Mouse (Mus musculus) yolk sac, embryonic 10.5 days (tissue): ENCODE measurements around the gene Pnrc1.

Experiments
- DNase-seq: peaks from one replicate; pipeline ENCODE4 v3.0.0-alpha.2; 2017; ENCODE audit warnings: low spot score

The Pnrc1 gene

GRCm38 (mm10) chr4:33270386-33271314 is 19.3 kb downstream of the Pnrc1 start:
- DNase-seq, result no peak

GRCm38 (mm10) chr4:33264979-33265726 is 24.8 kb downstream of the Pnrc1 start:
- no peak for DNase-seq

GRCm38 (mm10) chr4:33262897-33263296 is 27.1 kb downstream of the Pnrc1 start:
- no peak for DNase-seq

DNA sequence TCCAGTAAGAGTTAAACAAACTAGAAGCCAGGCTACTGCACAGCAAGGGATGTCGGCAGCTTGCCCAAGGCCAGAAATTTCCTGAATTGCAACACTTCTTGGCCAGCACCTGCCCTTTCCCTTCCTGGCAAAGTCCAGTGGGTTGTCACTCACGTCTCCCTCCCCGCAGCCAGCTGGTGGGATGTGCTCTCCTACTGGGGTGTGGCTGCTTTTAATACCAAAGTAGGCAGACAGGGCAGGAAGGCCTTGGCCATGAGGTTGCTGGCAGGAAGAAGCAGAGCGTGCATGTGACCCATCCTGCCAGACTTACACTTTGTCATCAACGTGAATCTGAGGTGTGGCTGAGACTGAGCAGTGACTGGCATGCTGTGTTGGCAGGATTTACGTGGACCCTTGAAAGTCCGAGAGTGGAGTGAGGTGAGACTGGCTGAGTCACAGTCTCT is 28.6 kb downstream of the Pnrc1 start:
- DNase-seq, result peak; percentile 80

DNA sequence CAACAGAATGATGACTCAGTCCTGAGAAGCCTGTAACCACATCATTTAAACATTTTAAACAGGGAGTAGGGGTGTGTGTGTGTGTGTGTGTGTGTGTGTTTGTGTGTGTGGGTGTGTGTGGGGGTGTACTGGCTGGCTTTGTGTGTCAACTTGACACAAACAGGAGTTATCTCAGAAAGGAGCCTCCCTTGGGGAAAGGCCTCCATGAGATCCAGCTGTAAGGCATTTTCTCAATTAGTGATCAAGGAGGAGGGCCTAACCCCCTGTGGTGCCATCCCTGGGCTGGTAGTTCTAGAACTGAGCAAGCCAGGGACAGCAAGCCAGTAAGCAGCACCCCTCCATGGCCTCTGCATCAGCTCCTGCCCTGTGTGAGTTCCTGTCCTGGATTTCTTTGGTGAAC is 29.7 kb downstream of the Pnrc1 start:
- DNase-seq, result no peak

DNA sequence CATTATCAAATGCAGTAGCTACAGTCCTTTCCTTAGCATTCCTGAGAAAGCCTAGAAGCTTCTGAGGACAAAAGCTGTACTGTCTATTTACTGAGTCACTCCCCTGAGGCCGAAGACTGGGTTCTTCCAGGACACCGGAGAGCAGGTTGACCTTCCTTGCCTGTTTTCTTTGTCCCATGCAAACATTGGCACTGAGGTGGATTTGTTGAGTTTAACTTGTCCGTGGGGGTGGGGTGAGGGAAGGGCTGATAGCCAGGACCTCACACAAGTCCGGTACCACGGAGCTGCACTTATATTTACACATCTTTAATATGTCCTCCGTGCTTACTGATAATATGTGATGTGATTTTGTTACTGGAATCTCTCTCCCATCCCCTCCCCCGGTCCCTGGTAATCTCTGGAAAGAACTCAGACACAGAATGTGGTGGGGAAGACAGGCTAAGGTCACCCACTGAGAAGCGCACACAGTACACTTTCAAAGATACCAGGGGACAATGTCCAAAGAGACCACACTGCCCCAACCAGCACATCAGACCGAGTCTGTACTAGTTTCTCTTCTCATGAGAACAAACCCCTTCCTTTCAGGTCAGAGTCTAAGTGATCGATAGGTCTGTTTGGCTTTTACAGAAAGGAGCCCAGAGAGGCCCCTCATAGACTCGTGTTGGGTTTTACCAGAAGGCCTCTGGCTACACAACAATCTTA is 32.5 kb downstream of the Pnrc1 start:
- DNase-seq, result peak; percentile 78

DNA sequence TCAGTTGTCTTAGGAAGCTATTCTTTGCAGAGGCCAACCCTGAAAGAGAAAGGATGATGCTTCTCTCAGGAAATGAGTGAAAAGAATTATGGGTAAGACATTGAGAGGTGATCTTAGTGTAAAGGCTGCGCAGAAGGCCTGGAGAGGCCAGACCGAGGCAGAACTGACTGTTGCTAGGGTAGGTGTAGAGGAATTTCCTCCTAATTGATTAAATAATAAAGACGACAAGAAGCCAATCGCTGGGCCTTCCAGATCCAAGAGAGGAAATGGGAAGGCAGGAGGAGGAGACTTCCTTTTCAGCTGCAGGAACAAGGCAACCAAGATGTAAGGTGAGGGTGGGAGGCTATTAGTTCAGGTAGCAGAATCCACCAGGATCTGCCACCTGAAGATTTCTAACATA is 35.3 kb downstream of the Pnrc1 start:
- DNase-seq, result no peak

GRCm38 (mm10) chr4:33250867-33251266 is 39.1 kb downstream of the Pnrc1 start:
- no peak for DNase-seq

DNA sequence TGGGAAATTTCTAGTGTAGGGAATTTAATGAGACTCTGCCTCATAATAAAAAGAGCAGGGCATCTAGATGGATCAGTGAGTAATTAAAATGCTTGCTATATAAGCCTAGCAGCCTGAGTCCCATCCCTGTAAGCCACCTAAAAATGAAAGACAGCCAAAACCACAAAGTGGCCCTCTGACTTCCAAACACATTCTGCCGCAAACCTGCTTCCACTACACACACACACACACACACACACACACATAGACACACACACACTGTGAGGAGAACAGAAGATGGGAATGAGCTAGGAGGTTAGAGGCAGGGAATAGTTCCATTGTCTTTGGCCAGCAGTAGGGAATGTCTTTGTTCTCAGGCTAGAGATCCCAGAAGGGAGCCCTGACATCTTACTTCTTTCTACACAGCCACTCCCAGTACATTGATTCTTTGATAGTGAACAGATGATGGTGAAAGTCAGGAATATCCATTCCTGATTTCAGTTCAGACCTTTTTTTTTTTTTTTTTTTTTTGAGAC is 40.2 kb downstream of the Pnrc1 start:
- no peak for DNase-seq

DNA sequence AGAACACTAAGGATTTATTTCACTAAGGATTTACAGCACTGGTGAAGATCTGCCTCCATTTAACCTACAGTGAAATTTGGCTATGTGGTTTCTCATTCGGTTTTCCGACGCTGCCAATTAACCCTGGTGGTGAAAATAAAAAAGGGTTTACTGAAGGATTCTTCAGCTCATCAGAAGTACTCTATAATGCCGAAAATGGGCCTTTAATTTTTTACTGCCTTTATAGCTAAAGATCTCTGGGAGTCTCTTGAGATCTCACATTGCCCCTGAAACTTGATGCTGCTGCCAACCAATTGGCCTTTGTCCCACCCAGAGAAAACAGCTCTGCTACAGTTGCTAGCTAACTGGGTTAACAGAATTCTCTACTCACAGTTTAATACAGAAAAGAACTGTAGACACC is 41.0 kb downstream of the Pnrc1 start:
- DNase-seq, result no peak

GRCm38 (mm10) chr4:33248062-33248889 is 41.7 kb downstream of the Pnrc1 start:
- peak; percentile 99 for DNase-seq

- DNase-seq, result peak; percentile 98
Measured at GRCm38 (mm10) chr4:33247479-33248053, 42.4 kb downstream of the Pnrc1 start.

DNA sequence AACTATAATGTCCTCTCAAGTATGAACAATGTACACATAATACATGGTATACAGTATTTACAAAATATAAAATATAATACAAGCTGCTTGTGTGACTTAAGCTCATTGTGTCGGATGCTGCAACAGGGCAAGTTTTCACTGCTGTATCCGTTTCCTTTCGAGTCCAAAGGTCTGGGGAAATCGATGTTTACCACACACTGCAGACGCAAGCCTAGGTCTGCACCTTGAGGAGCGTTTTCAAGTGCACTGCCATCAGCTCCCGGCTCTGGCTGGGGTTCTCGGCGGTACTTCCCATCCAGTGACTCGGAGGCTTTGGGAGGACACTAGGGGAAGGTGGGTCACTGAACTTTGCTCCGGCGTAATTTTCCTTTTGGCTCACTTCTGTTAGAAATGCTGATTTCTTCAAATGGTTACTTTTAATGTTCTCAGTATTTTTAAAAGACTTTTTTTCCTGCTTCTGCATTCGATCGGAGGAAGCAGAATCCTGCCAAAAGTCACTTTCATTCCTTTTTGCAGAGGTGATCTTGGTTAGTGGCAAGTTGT is 44.0 kb downstream of the Pnrc1 start:
- DNase-seq, result peak; percentile 55

GRCm38 (mm10) chr4:33243921-33244320 is 46.0 kb downstream of the Pnrc1 start:
- peak; percentile 20 for DNase-seq

DNA sequence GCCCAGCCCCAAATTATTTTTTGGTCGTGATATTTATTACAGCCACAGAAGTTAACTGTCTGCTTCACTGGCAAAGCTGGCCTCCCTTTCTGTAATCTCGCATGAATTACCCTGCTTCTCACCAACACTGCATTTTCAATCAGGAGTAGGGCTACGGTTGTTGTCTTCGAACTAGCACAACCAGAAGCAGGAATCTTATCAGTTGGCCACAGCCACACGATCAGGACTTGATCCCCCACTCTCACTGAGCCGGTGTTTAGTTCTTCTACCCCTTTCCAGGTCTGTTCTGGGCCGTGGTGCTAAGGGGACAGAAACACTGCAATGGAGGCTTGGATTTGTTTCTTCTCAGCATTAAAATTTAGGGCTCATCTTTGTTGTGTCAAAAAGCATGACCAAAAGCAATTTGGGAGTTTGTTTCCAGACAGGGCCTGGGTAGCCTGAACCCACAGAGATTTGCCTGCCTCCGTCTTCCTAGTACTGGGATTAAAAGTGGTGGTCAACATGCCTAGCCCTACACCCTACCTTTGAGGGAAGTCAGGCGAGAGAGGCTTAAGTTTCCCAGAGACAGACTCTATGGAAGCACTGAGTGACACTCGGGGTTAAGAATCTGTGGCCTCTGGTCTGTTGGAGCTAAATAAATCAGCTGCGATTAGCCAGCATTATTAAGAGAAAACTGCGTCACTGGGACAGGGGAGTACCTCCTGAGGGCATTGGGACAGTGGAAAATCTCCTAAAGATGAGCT is 46.8 kb downstream of the Pnrc1 start:
- no peak for DNase-seq

DNA sequence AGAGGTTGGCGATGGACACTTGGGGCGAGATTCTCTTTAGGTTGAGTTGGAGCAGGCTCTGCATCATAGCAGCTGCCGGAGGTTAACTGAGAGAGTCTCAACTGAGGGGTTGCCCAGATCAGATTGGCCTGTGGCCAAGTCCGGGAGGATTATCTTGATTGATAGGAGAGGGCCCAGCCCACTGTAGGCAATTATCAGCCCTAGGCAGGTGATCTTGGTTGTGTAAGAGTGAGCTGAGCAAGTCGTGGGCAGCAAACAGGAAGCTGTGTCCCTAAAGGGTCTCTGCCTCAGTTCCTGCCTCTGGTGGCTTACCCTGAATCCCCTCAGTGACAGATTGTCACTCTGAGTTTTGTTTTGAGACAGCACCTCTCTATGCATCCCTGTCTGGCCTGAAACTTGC is 47.4 kb downstream of the Pnrc1 start:
- peak; percentile 73 for DNase-seq

- DNase-seq, result peak; percentile 51
Measured at GRCm38 (mm10) chr4:33230881-33231280, 59.1 kb downstream of the Pnrc1 start.

- no peak for DNase-seq
Measured at GRCm38 (mm10) chr4:33229639-33230038, 60.3 kb downstream of the Pnrc1 start.

DNA sequence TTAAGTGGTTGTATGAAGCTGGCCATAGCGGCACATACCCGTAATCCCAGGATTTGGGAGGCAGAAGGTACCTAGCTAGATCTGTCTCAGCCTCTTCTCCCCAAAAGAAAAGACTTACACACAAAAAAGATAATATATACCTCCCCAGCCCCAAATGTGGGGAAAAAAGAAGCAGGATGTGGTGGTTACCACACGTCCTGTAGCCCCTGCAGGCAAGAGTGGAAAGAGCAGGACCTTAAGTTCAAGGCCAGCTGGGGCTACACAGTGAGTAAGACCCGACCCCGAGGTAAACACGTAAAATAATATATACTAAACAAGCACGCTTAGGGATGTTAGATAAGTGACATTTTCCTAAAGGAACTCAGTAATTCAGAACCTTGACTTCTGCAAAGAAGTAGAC is 62.8 kb downstream of the Pnrc1 start:
- DNase-seq, result no peak
